Mouse (Mus musculus) heart, postnatal 0 days (tissue): ENCODE measurements at regions not wholly inside any gene's neighbourhood (a gene's known extent, or its start where the extent isn't known, plus 50 kb on each side); places are given as distances from the start of the nearest gene placed in this dataset.

Source experiments
- CTCF ChIP-seq: IDR thresholded peaks from 2 replicates; pipeline ENCODE4 v1.5.1; 2016; ENCODE audit warnings: antibody characterized with exemption, control low read depth, low read depth
- EP300 ChIP-seq: IDR thresholded peaks from 2 replicates; pipeline ENCODE4 v1.6.1; 2016; ENCODE audit warnings: antibody characterized with exemption, low read depth

- TF ChIP-seq CTCF (no peak), EP300 (no peak)
Observed at GRCm38 (mm10) chr15:62361171-62361570, 1438.4 kb upstream of the A1bg start.
